Mouse (Mus musculus) intestine, embryonic 16.5 days (tissue): ENCODE results near the gene Nlrp14. TPM values are rescaled to one million over a fixed set of nuclear protein-coding genes. Genes with fewer than 3 reads are reported as not detected.

Source experiments
- ATAC-seq: fragments of 200-750 bp; cut with Nextera tagmentation; 2 replicates; pipeline ENCODE4 v1.8.0; 2017; ENCODE audit warnings: moderate TSS enrichment, moderate library complexity
- H3K27ac ChIP-seq: fragments of 300-500 bp; sonication (generic); 2 replicates; pipeline ENCODE4 v1.5.1; 2014; ENCODE audit warnings: mild to moderate bottlenecking, low read length
- H3K27me3 ChIP-seq: fragments of 300-500 bp; sonication (generic); replicated peaks from 2 replicates; pipeline ENCODE4 v1.6.1; 2014; ENCODE audit warnings: low read length, control low read depth, mixed read lengths; ENCODE audit not compliant: control insufficient read depth, insufficient read depth
- H3K36me3 ChIP-seq: fragments of 300-500 bp; sonication (generic); 2 replicates; pipeline ENCODE4 v1.6.1; 2014; ENCODE audit warnings: low read length, control low read depth; ENCODE audit not compliant: control insufficient read depth, insufficient read depth
- H3K4me1 ChIP-seq: fragments of 300-500 bp; sonication (generic); 2 replicates; pipeline ENCODE4 v1.6.1; 2014; ENCODE audit warnings: low read length, control low read depth, mixed read lengths; ENCODE audit not compliant: control insufficient read depth, insufficient read depth
- H3K4me2 ChIP-seq: fragments of 300-500 bp; sonication (generic); 2 replicates; pipeline ENCODE4 v1.6.1; 2014; ENCODE audit warnings: low read depth, low read length, control low read depth
- H3K4me3 ChIP-seq: fragments of 300-500 bp; sonication (generic); 2 replicates; pipeline ENCODE4 v1.5.1; 2014; ENCODE audit warnings: mild to moderate bottlenecking, low read length
- H3K9ac ChIP-seq: fragments of 300-500 bp; sonication (generic); 2 replicates; pipeline ENCODE4 v1.6.1; 2014; ENCODE audit warnings: low read depth, low read length
- H3K9me3 ChIP-seq: fragments of 300-500 bp; sonication (generic); 2 replicates; pipeline ENCODE4 v1.6.1; 2016; ENCODE audit warnings: low read length, control low read depth; ENCODE audit not compliant: control insufficient read depth
- WGBS: fragments of 180-500 bp; shearing (Covaris S2); extraction: QIAGEN DNeasy Blood & Tissue Kit; methylation state at CpG from one replicate; pipeline ENCODE4 v1.1.7; 2014; 5-methylcytosine and 5-hydroxymethylcytosine counted together
- polyA plus RNA-seq: library from polyadenylated mRNA; unstranded; fragments of >200 nt; fragmentation: Nextera tagmentation; extraction: Ambion mirVana; gene quantifications from 2 replicates; pipeline ENCODE4 v1.2.1, GENCODE M21; 2015

Gene Nlrp14
- polyA plus RNA-seq, 1 experiment from 2014 or later: not detected

- H3K27me3 ChIP-seq: no peaks in the 10 kb centered on the region
- H3K4me3 ChIP-seq: no peak overlapping the region
- no peak for ATAC-seq
- H3K9ac ChIP-seq: no peak overlapping the region
- H3K36me3 ChIP-seq: no peaks in the 10 kb centered on the region
- H3K4me2 ChIP-seq: no peak overlapping the region
- no peak overlapping the region for H3K27ac ChIP-seq
- no peaks in the 10 kb centered on the region for H3K9me3 ChIP-seq
- no peaks in the 10 kb centered on the region for H3K4me1 ChIP-seq
- 69% methylated on average over 2 of the region's 2 CpGs for WGBS
Observed at GRCm38 (mm10) chr7:107216845-107217244, 50.1 kb downstream of the Nlrp14 start.

- Histone ChIP-seq H3K4me1 (no peaks in the 10 kb centered on the region), H3K4me3 (no peak overlapping the region), H3K9ac (no peak overlapping the region), H3K9me3 (no peaks in the 10 kb centered on the region), H3K27me3 (no peaks in the 10 kb centered on the region), H3K36me3 (no peaks in the 10 kb centered on the region), H3K4me2 (no peak overlapping the region), H3K27ac (no peak overlapping the region)
- ATAC-seq: no peak
- 58% methylated on average over 3 of the region's 3 CpGs for WGBS
Observed at GRCm38 (mm10) chr7:107236854-107237253, 70.1 kb downstream of the Nlrp14 start.

- H3K4me2 ChIP-seq: no peak overlapping the region
- no peaks in the 10 kb centered on the region for H3K9me3 ChIP-seq
- H3K4me3 ChIP-seq: no peak overlapping the region
- ATAC-seq: no peak
- no peak overlapping the region for H3K9ac ChIP-seq
- 67% methylated on average over 3 of the region's 3 CpGs for WGBS
- H3K36me3 ChIP-seq: no peaks in the 10 kb centered on the region
- no peaks in the 10 kb centered on the region for H3K27me3 ChIP-seq
- H3K4me1 ChIP-seq: no peaks in the 10 kb centered on the region
- no peak overlapping the region for H3K27ac ChIP-seq
Observed at GRCm38 (mm10) chr7:107237498-107237897, 70.7 kb downstream of the Nlrp14 start.

GRCm38 (mm10) chr7:107241371-107241883 is 74.6 kb downstream of the Nlrp14 start:
- H3K4me1 ChIP-seq: no peaks in the 10 kb centered on the region
- H3K36me3 ChIP-seq: no peaks in the 10 kb centered on the region
- no peak overlapping the region for H3K27ac ChIP-seq
- ATAC-seq: no peak
- H3K27me3 ChIP-seq: no peaks in the 10 kb centered on the region
- no peak overlapping the region for H3K4me3 ChIP-seq
- H3K9me3 ChIP-seq: no peaks in the 10 kb centered on the region
- 87% methylated on average over 5 of the region's 5 CpGs for WGBS
- H3K9ac ChIP-seq: no peak overlapping the region
- no peak overlapping the region for H3K4me2 ChIP-seq

Other genes with a start within 250 kb of the Nlrp14 start
- gene Olfr709-ps1, start 234.8 kb upstream of the Nlrp14 start, polyA plus RNA-seq: not detected in 2 replicates
- gene Olfr710, start 218.7 kb upstream of the Nlrp14 start, polyA plus RNA-seq: not detected in 2 replicates
- gene Olfr6, start 203.1 kb upstream of the Nlrp14 start, polyA plus RNA-seq: not detected in 2 replicates
- gene Olfr711, start 191.5 kb upstream of the Nlrp14 start, polyA plus RNA-seq: not detected in 2 replicates
- not detected in 2 replicates for gene Olfr2, start 160.9 kb upstream of the Nlrp14 start, polyA plus RNA-seq
- gene Olfr713, start 135.8 kb upstream of the Nlrp14 start, polyA plus RNA-seq: not detected in 2 replicates
- gene Olfr714, start 96.0 kb upstream of the Nlrp14 start, polyA plus RNA-seq: not detected in 2 replicates
- not detected in 2 replicates for gene Olfr17, start 73.8 kb upstream of the Nlrp14 start, polyA plus RNA-seq
- not detected in 2 replicates for gene Olfr715b, start 56.6 kb upstream of the Nlrp14 start, polyA plus RNA-seq
- not detected in 2 replicates for gene Olfr715, start 35.9 kb upstream of the Nlrp14 start, polyA plus RNA-seq
- not detected in 2 replicates for gene Olfr716, start 28.7 kb upstream of the Nlrp14 start, polyA plus RNA-seq
- gene Rbmxl2, start 42.5 kb downstream of the Nlrp14 start, polyA plus RNA-seq: not detected in 2 replicates
- 2.4 and 2.6 TPM in 2 replicates for gene Syt9, start 203.7 kb downstream of the Nlrp14 start, polyA plus RNA-seq